Mouse (Mus musculus): ENCODE measurements at regions not wholly inside any gene's neighbourhood (a gene's known extent, or its start where the extent isn't known, plus 50 kb on each side); places are given as distances from the start of the nearest gene placed in this dataset.

- DNase-seq (ENCODE audit: low read depth in 3 of 3, low spot score in 3 of 3) (no peak), ATAC-seq (ENCODE audit: insufficient read depth) (no peak)
- no peak overlapping the region for H3K9ac ChIP-seq (replicated peaks)
- no peaks in the 10 kb centered on the region for H3K4me1 ChIP-seq (replicated peaks; ENCODE audit: control insufficient read depth in 2 of 2, insufficient read depth in 2 of 2, low read length in 1 of 2)
- no peak overlapping the region for H3K27ac ChIP-seq
- H3K9me3 ChIP-seq (ENCODE audit: control insufficient read depth, low read length), result no peaks in the 10 kb centered on the region
- H3K27me3 ChIP-seq (ENCODE audit: control insufficient read depth, insufficient read depth, low read length), result no peaks in the 10 kb centered on the region
- H3K4me3 ChIP-seq (ENCODE audit: insufficient read depth in 1 of 2, low read depth in 2 of 2, low read length in 2 of 2), result no peak overlapping the region
- H3K36me3 ChIP-seq (replicated peaks; ENCODE audit: control insufficient read depth, insufficient read depth, low read depth), result no peaks in the 10 kb centered on the region
- 70% methylated on average over 8 of the region's 8 CpGs for WGBS (ENCODE audit: insufficient replicate concordance)
- no peak for TF ChIP-seq CTCF (IDR thresholded peaks at IDR 0.05; ENCODE audit: low read depth)
- TF ChIP-seq EP300 (IDR thresholded peaks at IDR 0.05; ENCODE audit: low read depth), result no peak
- no peak overlapping the region for H3K4me2 ChIP-seq (ENCODE audit: low read depth)
These were observed 432.8 kb upstream of the Kazn start for GRCm38 (mm10) chr4:142671872-142672458.

- ATAC-seq (ENCODE audit: insufficient read depth) (no peak), DNase-seq (ENCODE audit: low read depth in 3 of 3, low spot score in 3 of 3) (no peak)
- H3K27ac ChIP-seq, result no peak overlapping the region
- no peaks in the 10 kb centered on the region for H3K4me1 ChIP-seq (replicated peaks; ENCODE audit: control insufficient read depth in 2 of 2, insufficient read depth in 2 of 2, low read length in 1 of 2)
- no peak overlapping the region for H3K4me2 ChIP-seq (ENCODE audit: low read depth)
- WGBS (ENCODE audit: insufficient replicate concordance), result 32% methylated on average over 4 of the region's 4 CpGs
- H3K27me3 ChIP-seq (ENCODE audit: control insufficient read depth, insufficient read depth, low read length), result no peaks in the 10 kb centered on the region
- H3K36me3 ChIP-seq (replicated peaks; ENCODE audit: control insufficient read depth, insufficient read depth, low read depth), result no peaks in the 10 kb centered on the region
- TF ChIP-seq CTCF (IDR thresholded peaks at IDR 0.05; ENCODE audit: low read depth) (no peak), EP300 (IDR thresholded peaks at IDR 0.05; ENCODE audit: low read depth) (no peak)
- H3K9me3 ChIP-seq (ENCODE audit: control insufficient read depth, low read length), result no peaks in the 10 kb centered on the region
- H3K4me3 ChIP-seq (ENCODE audit: insufficient read depth in 1 of 2, low read depth in 2 of 2, low read length in 2 of 2), result no peak overlapping the region
- H3K9ac ChIP-seq (replicated peaks), result no peak overlapping the region
These were observed 425.6 kb upstream of the Kazn start for GRCm38 (mm10) chr4:142664781-142665180.

- Histone ChIP-seq H3K4me3 (ENCODE audit: insufficient read depth in 1 of 2, low read depth in 2 of 2, low read length in 2 of 2) (no peak overlapping the region), H3K4me1 (replicated peaks; ENCODE audit: control insufficient read depth in 2 of 2, insufficient read depth in 2 of 2, low read length in 1 of 2) (no peaks in the 10 kb centered on the region), H3K27me3 (ENCODE audit: control insufficient read depth, insufficient read depth, low read length) (no peaks in the 10 kb centered on the region), H3K27ac (no peak overlapping the region), H3K36me3 (replicated peaks; ENCODE audit: control insufficient read depth, insufficient read depth, low read depth) (no peaks in the 10 kb centered on the region), H3K9me3 (ENCODE audit: control insufficient read depth, low read length) (no peaks in the 10 kb centered on the region), H3K4me2 (ENCODE audit: low read depth) (no peak overlapping the region), H3K9ac (replicated peaks) (no peak overlapping the region)
- ATAC-seq (ENCODE audit: insufficient read depth) (no peak), DNase-seq (ENCODE audit: low read depth in 3 of 3, low spot score in 3 of 3) (no peak)
- TF ChIP-seq CTCF (IDR thresholded peaks at IDR 0.05; ENCODE audit: low read depth), result no peak
- WGBS (ENCODE audit: insufficient replicate concordance), result 60% methylated on average over 6 of the region's 6 CpGs
These were observed 419.0 kb upstream of the Kazn start for GRCm38 (mm10) chr4:142658156-142658555.

- Histone ChIP-seq H3K9me3 (ENCODE audit: control insufficient read depth, low read length) (no peaks in the 10 kb centered on the region), H3K36me3 (replicated peaks; ENCODE audit: control insufficient read depth, insufficient read depth, low read depth) (no peaks in the 10 kb centered on the region), H3K4me3 (ENCODE audit: insufficient read depth in 1 of 2, low read depth in 2 of 2, low read length in 2 of 2) (no peak overlapping the region), H3K4me1 (replicated peaks; ENCODE audit: control insufficient read depth in 2 of 2, insufficient read depth in 2 of 2, low read length in 1 of 2) (no peaks in the 10 kb centered on the region), H3K9ac (replicated peaks) (no peak overlapping the region), H3K4me2 (ENCODE audit: low read depth) (no peak overlapping the region), H3K27me3 (ENCODE audit: control insufficient read depth, insufficient read depth, low read length) (no peaks in the 10 kb centered on the region), H3K27ac (no peak overlapping the region)
- ATAC-seq (ENCODE audit: insufficient read depth) (no peak), DNase-seq (ENCODE audit: low read depth in 3 of 3, low spot score in 3 of 3) (no peak)
- 64% methylated on average over 10 of the region's 10 CpGs for WGBS (ENCODE audit: insufficient replicate concordance)
- TF ChIP-seq EP300 (IDR thresholded peaks at IDR 0.05; ENCODE audit: low read depth) (no peak), CTCF (IDR thresholded peaks at IDR 0.05; ENCODE audit: low read depth) (no peak)
These were observed 401.9 kb upstream of the Kazn start for GRCm38 (mm10) chr4:142641069-142641468.

- Histone ChIP-seq H3K4me2 (ENCODE audit: low read depth) (no peak overlapping the region), H3K36me3 (replicated peaks; ENCODE audit: control insufficient read depth, insufficient read depth, low read depth) (no peaks in the 10 kb centered on the region), H3K27me3 (ENCODE audit: control insufficient read depth, insufficient read depth, low read length) (no peaks in the 10 kb centered on the region), H3K4me3 (ENCODE audit: insufficient read depth in 1 of 2, low read depth in 2 of 2, low read length in 2 of 2) (no peak overlapping the region), H3K9ac (replicated peaks) (no peak overlapping the region), H3K27ac (no peak overlapping the region), H3K4me1 (replicated peaks; ENCODE audit: control insufficient read depth in 2 of 2, insufficient read depth in 2 of 2, low read length in 1 of 2) (no peaks in the 10 kb centered on the region), H3K9me3 (ENCODE audit: control insufficient read depth, low read length) (no peaks in the 10 kb centered on the region)
- TF ChIP-seq EP300 (IDR thresholded peaks at IDR 0.05; ENCODE audit: low read depth) (no peak), CTCF (IDR thresholded peaks at IDR 0.05; ENCODE audit: low read depth) (no peak)
- no peak for ATAC-seq (ENCODE audit: insufficient read depth)
- no peak for DNase-seq (ENCODE audit: low read depth in 3 of 3, low spot score in 3 of 3)
- WGBS (ENCODE audit: insufficient replicate concordance), result 65% methylated on average over 9 of the region's 9 CpGs
These were observed 400.1 kb upstream of the Kazn start for GRCm38 (mm10) chr4:142639340-142639733.

Measured in liver, embryonic 14.5 days (tissue).